In the genomic region with DNA sequence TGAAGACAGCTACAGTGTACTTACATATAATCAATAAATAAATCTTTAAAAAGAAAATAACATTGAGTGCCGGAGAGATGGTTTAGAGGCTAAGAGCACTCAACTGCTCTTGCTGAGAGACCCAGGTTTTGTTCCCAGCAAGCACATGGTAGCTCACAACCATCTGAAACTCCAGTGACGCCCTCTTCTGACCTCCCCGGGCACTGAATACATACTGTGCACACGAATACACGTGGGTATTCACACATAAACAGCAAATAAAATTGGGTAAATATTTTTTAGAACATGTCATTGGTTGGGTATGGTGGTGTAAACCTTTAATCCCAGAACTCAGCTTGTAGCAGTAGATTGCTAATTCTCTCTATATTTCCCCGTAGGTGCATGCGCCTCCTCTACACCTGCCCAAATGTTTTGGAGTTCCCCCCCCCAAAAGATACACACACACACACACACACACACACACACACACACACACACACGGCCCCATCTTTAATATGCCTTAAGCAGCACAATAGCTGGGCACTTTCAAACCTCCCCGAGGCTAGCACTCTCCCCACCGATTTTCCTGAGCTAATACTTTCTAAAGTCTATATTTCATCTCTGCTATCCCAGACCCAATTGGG, we compare ENCODE assay signal across 7 mouse cellular contexts. TPM values are rescaled to one million over a fixed set of nuclear protein-coding genes. Genes with fewer than 3 reads are reported as not detected.
DNase-seq lines count a peak whose midpoint lies in the region; ATAC-seq and TF ChIP-seq lines count a peak whose summit lies in the region.

No protein-coding gene starts in this region.

- TF ChIP-seq CTCF in lung, postnatal 0 days (IDR thresholded peaks at IDR 0.05): no peak

- H3K4me3 ChIP-seq in lung, postnatal 0 days (ENCODE audit: low read depth, low read length): no peak overlapping the region
- no peak overlapping the region for H3K4me3 ChIP-seq in forebrain, embryonic 16.5 days (replicated peaks; ENCODE audit: low read length)
- H3K4me3 ChIP-seq in liver, embryonic 15.5 days (replicated peaks): peak overlapping the region; percentile 44

- H3K27me3 ChIP-seq in lung, postnatal 0 days (replicated peaks; ENCODE audit: insufficient read depth, low read length): no peaks in the 10 kb centered on the region
- H3K27me3 ChIP-seq in forebrain, embryonic 16.5 days (replicated peaks; ENCODE audit: control insufficient read depth, insufficient read depth, low read length): no peaks in the 10 kb centered on the region
- no peaks in the 10 kb centered on the region for H3K27me3 ChIP-seq in liver, embryonic 15.5 days

- H3K9me3 ChIP-seq in lung, postnatal 0 days (ENCODE audit: low read length): no peaks in the 10 kb centered on the region
- H3K9me3 ChIP-seq in forebrain, embryonic 16.5 days (ENCODE audit: control insufficient read depth, low read length): no peaks in the 10 kb centered on the region
- no peaks in the 10 kb centered on the region for H3K9me3 ChIP-seq in liver, embryonic 15.5 days (replicated peaks)

- H3K9ac ChIP-seq in lung, postnatal 0 days (replicated peaks; ENCODE audit: low read depth): no peak overlapping the region
- no peak overlapping the region for H3K9ac ChIP-seq in forebrain, embryonic 16.5 days (replicated peaks; ENCODE audit: low read depth, low read length)
- H3K9ac ChIP-seq in liver, embryonic 15.5 days: no peak overlapping the region; the same call in 1 of the 2 replicates

- peak overlapping the region; percentile 38 for H3K4me2 ChIP-seq in lung, postnatal 0 days (replicated peaks; ENCODE audit: low read depth, low read length)
- peak overlapping the region; percentile 41 for H3K4me2 ChIP-seq in forebrain, embryonic 16.5 days (ENCODE audit: low read length)
- H3K4me2 ChIP-seq in liver, embryonic 15.5 days: peak overlapping the region; percentile 70

- H3K27ac ChIP-seq in lung, postnatal 0 days (ENCODE audit: low read length): no peak overlapping the region
- H3K27ac ChIP-seq in forebrain, embryonic 16.5 days (ENCODE audit: low read length): no peak overlapping the region
- H3K27ac ChIP-seq in liver, embryonic 15.5 days (replicated peaks): peak overlapping the region; percentile 48; the same call in 1 of the 2 replicates

- H3K36me3 ChIP-seq in lung, postnatal 0 days (ENCODE audit: insufficient read depth, low read length): no peaks in the 10 kb centered on the region
- H3K36me3 ChIP-seq in forebrain, embryonic 16.5 days (ENCODE audit: control insufficient read depth, insufficient read depth): no peaks in the 10 kb centered on the region
- H3K36me3 ChIP-seq in liver, embryonic 15.5 days (replicated peaks): no peaks in the 10 kb centered on the region

- no peak for ATAC-seq in lung, postnatal 0 days
- no peak for ATAC-seq in forebrain, embryonic 16.5 days
- ATAC-seq in liver, embryonic 15.5 days (ENCODE audit: insufficient read depth): peak; percentile 1; the same call in 1 of the 2 replicates

- WGBS in lung, postnatal 0 days: 47% methylated on average over 10 of the region's 10 CpGs
- 49% methylated on average over 10 of the region's 10 CpGs for WGBS in forebrain, embryonic 16.5 days
- 30% methylated on average over 10 of the region's 10 CpGs for WGBS in liver, embryonic 15.5 days (ENCODE audit: insufficient replicate concordance)

- no peak for TF ChIP-seq EP300 in lung, postnatal 0 days (IDR thresholded peaks at IDR 0.05)

- peaks cover 5% of the 10 kb centered on the region; the same call in 1 of the 2 replicates for H3K4me1 ChIP-seq in lung, postnatal 0 days (ENCODE audit: insufficient read depth, low read depth, low read length)
- H3K4me1 ChIP-seq in forebrain, embryonic 16.5 days (replicated peaks; ENCODE audit: control insufficient read depth, insufficient read depth, low read length): peaks cover 7% of the 10 kb centered on the region; the same call in 1 of the 2 replicates
- H3K4me1 ChIP-seq in liver, embryonic 15.5 days (replicated peaks): peaks cover 23% of the 10 kb centered on the region

- DNase-seq in lung, postnatal 0 days (ENCODE audit: low spot score): no peak
- no peak for DNase-seq in lung, postnatal 36 days
- no peak for DNase-seq in embryo, embryonic 10 days (ENCODE audit: low spot score)
- no peak for DNase-seq in frontal cortex, postnatal 14 days (ENCODE audit: low spot score in 2 of 2)
- DNase-seq in cerebellum, adult 18-20 months: no peak

RNA-seq across cellular contexts. Expression of a gene that starts 10.9 kb away (rescaled TPM):
- polyA plus RNA-seq in lung, postnatal 0 days (2015; fragmentation: Nextera tagmentation; extraction: Ambion mirVana): 0.27 and 0.32 TPM in 2 replicates
- not detected in 2 replicates for polyA plus RNA-seq in forebrain, embryonic 16.5 days (2015; fragmentation: Nextera tagmentation; extraction: Ambion mirVana)
- not detected in 2 replicates for polyA plus RNA-seq in liver, embryonic 15.5 days (2015; fragmentation: Nextera tagmentation; extraction: Ambion mirVana)

RNA-seq across cellular contexts. Expression of a gene that starts 24.5 kb away (rescaled TPM):
- 305 and 319 TPM in 2 replicates for polyA plus RNA-seq in lung, postnatal 0 days (2015; fragmentation: Nextera tagmentation; extraction: Ambion mirVana)
- polyA plus RNA-seq in forebrain, embryonic 16.5 days (2015; fragmentation: Nextera tagmentation; extraction: Ambion mirVana): 979 and 980 TPM in 2 replicates
- polyA plus RNA-seq in liver, embryonic 15.5 days (2015; fragmentation: Nextera tagmentation; extraction: Ambion mirVana): 557 and 577 TPM in 2 replicates
